Mouse (Mus musculus) left cerebral cortex, adult 18-20 months (tissue): Measurements from ENCODE around the gene Ccdc159. TPM values are rescaled to one million over a fixed set of nuclear protein-coding genes. Genes with fewer than 3 reads are reported as not detected.
A peak's percentile ranks its signal among the peaks of the same experiment; 100 is the strongest.

Experiments used
- DNase-seq, 2 experiments: peaks; one replicate each; pipeline ENCODE4 v3.0.0; 2021 to 2022; ENCODE audit warnings: low spot score in 2 of 2, mixed read lengths in 1 of 2
- long read RNA-seq, 2 experiments: library from polyadenylated mRNA; stranded (forward); transcript quantifications; one replicate each; pipeline ENCODE4 v2.0.0; 2021
- total RNA-seq, 2 experiments: library from RNA; stranded (reverse); gene quantifications; 2 replicates each; pipeline ENCODE4 v1.2.3; 2021

The Ccdc159 gene
- total RNA-seq: 10 to 100 TPM; 18.3 to 18.8 TPM
- long read RNA-seq, experiment 1, partial matches to known transcripts: 24 of 46 reads
- long read RNA-seq, experiment 1, other reads (novel, unspliced or antisense): 21 of 46 reads
- long read RNA-seq, experiment 2, partial matches to known transcripts: 55 of 62 reads
- long read RNA-seq, experiment 2, other reads (novel, unspliced or antisense): 6 of 62 reads

DNA sequence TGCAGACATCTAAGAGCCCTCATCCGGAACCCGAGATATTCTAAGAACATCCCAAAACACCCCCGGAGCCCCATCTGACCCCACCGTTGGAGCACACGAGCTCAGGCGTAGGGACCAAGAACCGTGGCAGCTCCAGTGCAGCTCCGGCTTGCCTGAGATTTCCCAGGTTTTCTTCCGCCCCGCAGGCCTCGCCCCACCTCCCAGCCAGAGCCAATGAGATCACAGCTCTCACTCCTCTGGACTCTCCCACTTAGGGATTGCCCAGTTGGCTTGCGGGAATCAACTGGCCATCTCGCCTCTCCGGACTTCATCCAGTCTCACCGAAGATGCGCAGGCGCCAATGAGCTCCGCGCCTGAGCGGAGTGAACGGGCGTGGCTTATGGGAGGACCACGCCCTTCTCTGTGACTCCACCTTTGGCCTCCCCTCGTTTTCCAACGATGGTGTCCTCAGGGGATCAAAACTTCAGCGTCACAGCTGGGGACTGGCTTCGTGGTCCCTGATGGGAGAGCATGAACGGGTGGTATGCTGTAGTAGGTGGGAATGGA is at the start of gene Ccdc159, which contains the start of gene Tmem205:
Ccdc159 (plus strand) TSS at position 264 of the 546 bp plus-strand sequence.
Tmem205 (minus strand) TSS at position 349 of the 546 bp plus-strand sequence.
- peak; percentile 89 to 94 for DNase-seq

DNA sequence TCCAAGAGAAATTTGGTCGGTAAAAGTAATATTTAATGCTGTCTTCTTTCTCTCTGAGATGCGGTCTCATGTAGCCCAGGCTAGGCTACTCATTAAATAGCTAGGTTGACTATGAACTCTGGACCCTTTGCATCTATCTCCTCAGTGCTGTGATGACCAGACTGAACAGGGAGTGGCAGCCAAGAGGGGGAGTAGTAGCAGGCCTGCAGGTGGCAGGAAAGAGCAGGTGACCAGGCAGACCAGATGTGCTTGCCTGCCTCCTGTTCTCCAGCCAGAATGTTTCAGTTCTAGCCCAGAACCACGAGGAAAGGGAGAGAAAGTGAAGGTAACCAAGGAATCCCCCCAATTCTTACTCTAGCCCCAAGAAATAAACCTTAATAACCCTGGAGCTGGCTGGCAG is 38.0 kb upstream of the Ccdc159 start:
- no peak for DNase-seq

DNA sequence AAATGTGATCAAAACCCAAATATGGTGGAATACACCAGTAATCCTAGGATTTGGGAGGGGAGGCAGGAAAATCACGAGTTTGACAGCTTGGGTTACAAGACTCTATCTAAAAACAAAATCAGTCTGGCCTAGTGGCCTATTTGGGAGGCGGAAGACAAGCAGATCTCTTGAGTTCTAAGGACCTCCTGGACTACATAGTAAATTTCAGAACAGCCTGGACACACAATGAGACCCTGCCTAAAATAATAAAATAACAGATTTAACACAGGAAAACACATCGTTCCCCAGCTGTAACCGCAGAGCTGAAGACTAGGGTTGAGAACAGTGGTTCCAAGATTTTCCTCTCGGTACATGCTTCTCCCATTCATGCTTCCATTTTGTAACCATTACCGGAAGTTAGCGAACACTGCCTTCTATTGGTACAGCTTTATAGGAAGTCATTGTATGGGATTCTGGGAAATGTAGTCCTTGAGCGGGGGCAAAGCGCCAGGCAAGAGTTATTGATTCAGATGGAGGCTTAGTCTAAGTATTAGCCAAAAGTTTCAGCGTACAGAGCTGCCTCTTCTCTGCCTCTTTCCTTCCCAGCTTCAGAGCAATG is 25.9 kb upstream of the Ccdc159 start:
- peak; percentile 63 to 69 for DNase-seq

DNA sequence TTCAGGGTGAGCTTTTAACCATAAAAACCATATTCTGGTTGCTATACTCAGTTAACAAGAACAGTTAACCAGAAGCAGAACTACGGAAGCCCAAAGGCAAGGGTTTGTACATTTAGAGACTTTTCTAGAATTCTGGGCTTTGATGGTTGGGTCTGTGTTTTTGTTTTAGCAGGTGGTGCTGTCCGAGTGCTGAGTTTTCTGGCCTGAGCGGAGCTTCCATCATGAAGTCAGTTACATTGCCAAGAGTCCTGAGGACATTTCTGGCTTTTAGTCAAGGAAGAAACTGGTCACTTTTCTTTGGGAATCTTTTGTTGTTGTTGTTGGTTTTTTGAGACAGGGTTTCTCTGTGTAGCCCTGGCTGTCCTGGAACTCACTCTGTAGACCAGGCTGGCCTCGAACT is 23.2 kb upstream of the Ccdc159 start:
- DNase-seq: no peak

DNA sequence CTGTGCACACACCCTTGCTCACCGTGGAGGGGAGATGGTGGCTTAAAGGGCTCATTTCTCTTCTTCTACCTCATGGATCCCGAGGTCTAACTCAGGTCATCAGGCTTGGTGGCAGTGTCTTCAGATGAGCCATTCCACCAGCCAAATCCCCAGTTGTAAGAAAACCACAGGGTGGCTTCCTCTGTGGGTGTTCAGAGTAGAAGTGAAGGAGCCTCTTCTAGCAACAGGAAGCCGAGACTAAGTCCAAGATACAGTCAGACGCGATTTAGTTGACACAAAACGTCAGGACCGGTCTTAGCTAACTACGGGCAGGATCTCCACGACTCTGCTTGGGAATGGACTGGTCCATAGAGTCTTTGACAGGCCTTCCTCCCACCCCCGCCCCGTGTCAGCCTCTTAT is 19.1 kb upstream of the Ccdc159 start:
- no peak for DNase-seq

DNA sequence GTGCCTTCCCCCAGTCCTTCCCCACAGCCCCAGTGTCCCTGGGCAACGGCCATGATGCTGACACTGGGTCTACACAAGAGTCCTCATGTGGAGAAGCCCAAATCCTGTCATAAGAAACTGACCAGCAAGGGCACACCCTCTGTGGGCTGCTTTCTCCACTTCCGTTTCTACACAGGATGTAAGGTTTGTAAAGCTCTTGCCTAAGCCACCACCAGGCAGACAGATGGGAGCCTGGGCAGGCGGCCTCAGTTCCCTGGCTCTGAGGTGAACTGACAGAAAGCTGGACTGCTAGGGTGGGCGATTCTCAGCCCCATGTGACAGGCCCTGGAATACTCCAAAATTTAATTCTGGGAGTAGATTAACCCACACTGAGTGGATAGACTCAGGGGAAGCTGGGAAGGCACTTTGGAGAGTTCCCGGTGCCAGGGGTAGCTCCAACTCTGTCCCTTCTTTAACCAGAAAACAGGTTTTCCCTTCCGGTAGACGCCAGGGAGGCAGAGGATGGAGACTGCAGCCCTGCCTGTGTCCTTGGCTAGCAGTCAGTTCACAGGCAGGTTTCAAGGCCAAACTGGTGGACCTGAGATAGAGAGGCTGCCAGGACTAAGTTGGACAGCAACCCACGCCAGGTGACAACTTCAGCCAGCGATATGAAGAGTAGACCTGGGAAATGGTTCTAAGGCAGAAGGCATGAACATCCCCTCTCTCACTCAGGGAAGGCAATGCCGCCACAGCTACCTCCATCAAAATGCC is 17.6 kb upstream of the Ccdc159 start:
- no peak for DNase-seq

DNA sequence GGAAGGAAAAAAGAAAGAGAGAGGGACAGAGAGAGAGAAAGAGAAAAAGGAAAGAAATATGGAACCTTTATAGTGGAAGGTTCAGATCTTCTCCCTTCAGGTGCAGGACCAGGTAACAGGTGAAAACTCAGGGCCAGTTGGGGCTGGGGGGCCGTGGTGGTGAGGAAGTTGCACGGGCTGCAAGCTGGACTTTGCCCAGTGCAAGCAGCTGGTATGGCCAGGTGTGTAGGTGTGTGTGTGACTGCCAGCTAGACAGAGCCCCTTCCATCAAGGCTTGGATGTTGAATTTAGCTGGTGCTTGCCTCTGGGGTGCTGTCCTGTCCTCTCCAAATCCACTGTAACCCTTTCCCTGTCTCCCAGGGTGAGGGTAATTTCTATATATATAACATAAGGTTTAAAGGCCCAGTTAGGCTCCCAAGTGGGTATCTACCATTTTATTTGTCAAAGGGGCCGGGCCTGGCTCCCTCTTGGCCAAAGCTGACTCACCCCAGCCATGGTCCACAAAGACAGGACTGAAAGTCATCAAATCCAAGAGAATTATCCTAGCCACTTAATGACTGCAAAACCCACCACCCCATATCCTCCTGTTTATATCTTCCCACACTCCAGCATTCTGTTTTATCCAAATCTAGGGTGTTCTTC is 10.3 kb upstream of the Ccdc159 start:
- no peak for DNase-seq

DNA sequence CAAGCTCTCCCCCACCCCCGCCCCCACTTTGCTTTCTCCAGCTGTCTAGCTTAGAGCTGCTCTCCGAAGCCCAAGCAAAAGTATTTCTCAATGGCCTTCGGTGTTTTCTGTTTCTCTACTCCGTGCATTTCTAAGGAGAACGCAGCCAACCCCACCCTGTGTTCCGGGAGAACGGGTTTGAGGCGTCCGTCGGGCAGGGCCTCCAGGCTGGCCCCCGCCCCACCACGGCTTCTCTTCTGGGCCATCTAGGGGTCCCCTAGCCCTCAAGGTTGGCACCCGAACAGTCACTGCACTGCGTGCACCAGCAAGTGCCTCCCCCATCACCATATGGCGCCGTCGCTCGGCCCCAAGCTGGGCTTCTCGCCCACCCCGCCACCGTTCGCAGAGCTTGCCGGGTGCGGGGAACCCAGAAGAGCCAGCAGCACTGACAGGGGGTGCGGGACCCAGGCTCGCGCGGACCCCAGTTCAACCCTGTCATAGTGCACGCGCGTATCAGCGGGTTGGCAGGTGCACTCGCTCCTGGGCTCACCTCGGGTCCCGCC is 9.7 kb upstream of the Ccdc159 start:
- peak; percentile 82 to 86 for DNase-seq

DNA sequence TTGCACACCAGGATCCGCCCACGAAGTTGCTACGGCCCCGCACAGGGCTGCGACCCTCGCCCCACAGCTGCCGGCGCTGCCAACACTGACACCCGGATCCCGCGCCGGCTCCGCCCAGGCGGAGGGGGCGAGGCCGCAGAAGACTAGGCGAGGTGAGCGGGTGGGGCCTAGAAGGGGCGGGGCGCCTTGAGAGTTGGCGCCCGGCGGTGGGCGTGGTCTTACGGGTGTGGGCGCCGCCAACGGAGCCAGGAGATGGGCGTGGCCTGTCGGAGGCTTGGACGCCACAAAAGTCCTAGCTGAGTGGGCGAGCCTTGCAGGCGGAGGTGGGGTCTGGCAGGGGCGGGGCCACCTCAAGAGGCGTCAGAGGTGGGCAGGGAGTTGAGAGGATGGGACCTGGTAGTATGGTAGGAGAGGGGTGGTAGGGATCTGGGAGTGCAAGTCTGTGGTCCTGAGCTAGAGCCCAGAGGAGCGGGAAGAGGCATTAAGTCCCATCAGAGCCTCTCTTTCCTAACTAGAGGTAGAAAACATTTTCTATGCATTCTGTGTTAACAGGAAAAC is 9.2 kb upstream of the Ccdc159 start, which contains the start of gene Rab3d:
Rab3d (minus strand) TSS at position 158 of the 558 bp plus-strand sequence.
- peak; percentile 81 to 90 for DNase-seq

DNA sequence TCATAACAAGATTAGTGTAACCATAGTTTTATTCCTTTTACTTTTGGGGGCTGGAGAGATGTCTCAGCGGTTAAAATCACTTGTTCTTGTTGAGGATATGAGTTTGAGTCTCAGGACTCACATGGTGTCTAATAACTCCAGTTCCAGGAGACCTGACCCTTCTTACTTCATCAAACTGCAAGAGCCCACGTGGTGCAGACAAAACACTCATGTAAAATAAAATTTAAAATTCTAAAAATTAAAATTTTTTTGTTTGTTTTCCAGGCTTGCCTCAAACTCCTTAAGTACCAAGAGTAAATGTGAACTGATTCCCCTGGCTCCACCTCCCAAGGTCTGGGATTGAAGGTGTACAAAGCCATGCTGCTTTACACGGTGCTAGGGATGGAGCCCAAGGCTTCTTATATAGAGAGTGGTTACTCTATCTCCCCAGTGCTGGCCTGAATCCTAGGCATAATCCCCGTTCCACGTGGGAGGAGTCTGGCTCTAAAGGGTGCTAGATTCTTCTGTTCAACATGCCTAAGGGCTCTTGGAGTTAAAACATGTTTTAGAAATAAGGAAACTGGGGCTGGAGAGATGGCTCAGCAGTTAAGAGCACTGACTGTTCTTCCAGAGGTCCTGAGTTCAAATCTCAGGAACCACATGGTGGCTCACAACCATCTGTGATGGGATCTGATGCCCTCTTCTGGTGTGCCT is 8.4 kb upstream of the Ccdc159 start:
- DNase-seq: peak; percentile 36 to 37

DNA sequence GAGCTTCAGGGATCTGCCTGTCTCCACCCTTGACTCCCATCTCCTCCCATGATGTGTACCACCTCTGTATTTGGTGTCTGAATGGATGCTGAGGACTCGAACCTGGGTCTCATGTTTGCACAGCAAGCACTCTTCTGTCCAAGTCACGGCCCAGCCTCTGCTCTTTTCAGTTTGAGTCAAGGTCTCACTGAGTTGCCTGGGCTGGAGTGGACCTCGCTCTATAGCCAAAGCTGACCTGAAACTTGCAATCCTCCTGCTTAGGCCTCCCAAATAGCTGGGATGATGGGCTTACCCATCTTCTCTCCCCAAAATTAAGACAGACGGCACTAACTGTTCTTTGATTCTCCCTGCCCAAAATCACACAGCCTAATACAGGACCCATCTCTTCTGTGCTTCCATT is 4.2 kb upstream of the Ccdc159 start:
- DNase-seq: no peak

DNA sequence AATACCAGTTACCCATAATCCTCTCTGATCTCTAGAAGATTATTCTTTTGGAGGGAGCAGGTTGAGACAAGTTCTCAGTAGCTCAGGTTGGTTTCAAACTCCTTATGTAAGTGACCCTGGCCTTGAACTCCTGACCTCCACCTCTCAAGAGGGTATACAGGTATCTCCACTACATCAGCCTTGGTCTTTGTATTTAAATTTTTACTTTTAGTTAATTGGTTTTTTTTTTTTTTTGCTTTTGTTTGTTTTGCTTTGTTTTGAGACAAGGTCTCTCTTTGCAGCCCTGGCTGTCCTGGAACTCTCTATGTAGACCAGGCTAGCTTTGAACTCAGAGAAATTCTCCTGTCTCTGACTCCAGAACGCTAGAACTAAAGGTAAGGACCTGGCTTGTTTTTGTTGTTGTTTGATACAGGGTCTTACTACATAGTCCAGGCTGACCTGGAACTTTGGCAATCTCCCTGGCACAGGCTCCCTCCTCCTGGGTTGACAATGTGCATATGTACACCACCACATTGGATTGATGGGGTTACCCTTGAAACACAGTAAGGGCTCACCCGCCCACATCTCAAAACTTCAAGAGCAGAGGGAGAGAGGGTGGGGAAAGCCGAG is 3.7 kb upstream of the Ccdc159 start:
- no peak for DNase-seq

DNA sequence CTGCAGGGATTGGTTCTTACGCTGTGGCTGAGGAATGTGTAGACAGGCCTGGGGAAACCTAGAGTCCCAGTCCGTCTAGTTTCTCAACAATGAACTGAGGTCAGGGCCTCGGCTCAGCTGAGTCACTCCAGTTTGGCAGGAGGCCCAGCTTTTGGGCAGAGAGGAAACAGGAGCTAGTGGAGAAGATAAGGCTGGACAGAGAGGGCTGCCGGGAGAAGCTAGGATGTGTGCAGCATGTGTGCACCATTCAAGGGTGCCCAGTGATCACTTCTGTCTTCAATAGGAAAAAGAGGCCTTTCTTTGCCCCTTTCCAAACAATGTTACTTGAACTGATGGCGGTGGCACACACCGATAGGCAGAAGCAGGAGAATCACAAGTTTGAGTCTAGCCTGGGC is 3.2 kb upstream of the Ccdc159 start:
- DNase-seq: no peak

DNA sequence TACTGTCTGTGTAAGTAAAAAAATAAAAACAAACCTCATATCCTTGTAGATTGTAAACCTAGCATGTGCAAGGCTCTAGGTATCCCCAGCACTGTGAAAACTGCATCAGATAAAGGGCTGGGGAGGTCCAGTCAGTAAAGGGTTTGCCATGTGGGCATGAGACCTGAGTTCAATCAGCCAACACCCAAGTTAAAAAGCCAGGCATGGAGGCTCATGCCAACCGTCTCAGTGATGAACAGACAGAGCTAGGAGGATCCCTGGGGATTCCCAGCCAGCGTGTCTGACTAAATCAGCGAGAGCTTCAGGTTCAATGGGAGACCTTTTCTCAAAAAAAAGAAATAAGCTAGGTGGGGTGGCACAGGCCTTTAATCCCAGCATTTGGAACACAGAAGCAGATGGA is 2.2 kb upstream of the Ccdc159 start:
- no peak for DNase-seq

DNA sequence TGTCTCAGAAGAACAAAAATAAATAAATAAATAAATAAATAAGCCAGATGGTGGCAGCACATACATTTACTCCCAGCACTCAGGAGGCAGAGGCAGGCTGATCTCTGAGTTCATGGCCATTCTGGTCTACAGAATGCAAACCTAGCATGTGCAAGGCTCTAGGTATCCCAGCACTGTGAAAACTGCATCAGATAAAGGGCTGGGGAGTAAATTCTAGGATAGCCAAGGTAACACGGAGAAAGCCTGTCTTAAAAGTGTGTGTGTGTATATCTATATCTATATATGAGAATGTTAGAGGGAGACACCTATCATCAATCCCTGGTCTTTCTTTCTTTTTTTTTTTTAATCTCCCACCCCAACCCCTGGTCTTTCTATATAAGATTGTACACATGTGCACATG is 1.8 kb upstream of the Ccdc159 start:
- DNase-seq: no peak

DNA sequence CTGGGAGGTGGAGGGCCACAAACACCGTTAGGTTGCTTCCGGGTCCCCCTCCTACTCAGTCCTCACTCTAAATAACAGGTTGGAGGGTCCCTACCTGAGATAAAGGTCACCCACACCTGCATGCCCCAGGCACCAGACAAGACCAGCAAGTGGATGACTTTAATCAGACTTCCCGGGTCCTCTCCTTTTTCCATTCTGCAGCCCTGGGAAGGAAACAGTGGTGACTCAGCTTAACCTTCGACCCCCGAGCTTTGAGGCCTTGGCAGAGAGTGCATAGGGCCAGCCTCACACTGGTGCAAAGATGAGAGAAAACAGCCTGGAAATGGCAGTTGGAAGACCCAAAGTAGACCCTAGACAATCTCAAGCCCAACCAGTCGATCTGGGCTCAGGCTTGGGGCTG is 1.1 kb upstream of the Ccdc159 start:
- no peak for DNase-seq

DNA sequence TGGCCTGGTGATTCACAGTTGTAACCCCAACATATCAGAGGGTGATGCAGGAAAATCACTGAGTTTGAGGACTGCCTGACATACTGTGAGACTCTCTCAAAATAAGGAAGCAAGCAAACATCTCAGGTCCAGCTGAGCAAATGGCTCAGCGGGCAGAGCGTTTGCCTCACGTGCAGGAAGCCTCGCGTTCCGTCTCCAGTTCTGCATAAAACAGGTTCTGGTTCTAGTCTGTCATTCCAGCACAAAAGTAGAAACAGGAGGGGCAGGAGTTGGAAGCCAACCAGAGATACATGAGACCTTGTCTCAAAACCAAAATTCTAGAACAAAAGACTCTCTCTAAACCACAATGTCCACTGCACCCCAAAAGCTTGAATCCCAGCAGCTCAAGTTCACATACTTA is 487 bp upstream of the Ccdc159 start:
- no peak for DNase-seq

DNA sequence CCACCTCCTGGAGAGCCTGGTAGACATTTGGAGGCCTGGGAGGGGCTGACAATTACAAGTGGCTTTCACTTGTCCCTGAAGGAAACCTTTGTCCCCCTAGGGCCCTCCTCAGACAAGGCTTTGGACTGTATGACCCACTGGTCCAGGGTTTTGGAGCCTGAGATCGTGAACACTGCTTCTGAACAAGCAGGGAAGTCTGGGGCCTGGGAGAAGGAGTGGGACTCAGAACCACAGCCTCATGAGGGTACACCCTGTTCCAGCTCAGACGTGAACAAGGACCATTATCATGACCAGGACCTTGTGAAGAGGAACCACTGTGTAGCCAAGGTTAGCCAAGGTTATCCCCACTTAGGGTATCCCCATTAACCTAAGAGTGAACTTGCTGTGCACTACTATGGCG is 1.9 kb downstream of the Ccdc159 start:
- DNase-seq: no peak

DNA sequence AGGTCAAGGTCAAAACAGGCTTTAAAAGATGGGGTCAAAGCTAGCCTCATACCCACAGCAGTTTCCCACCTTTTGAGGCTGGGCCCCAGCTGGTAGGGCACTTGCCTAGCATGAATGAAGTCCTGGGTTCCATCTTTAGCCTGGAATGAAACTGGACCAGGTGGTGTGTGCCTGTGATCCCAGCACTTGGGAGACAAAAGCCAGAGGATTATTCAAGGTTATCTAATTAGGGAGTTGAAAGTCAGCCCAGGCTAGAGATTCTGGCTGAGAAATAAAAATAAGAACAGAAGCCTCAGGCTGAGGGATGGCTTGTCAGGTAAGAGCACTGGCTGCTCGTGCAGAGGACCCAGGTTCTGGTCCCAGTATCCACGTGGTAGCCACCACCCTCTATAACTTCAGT is 4.7 kb downstream of the Ccdc159 start:
- DNase-seq: no peak
